Mouse (Mus musculus) forebrain, embryonic 15.5 days (tissue): ENCODE results near the gene B3galt2. TPM values are rescaled to one million over a fixed set of nuclear protein-coding genes. Genes with fewer than 3 reads are reported as not detected.

ENCODE experiments used
- ATAC-seq: fragments of 200-750 bp; cut with Nextera tagmentation; replicated peaks from 2 replicates; pipeline ENCODE4 v1.8.0; 2017; ENCODE audit warnings: mild to moderate bottlenecking, moderate TSS enrichment, moderate library complexity
- H3K27ac ChIP-seq: fragments of 300-500 bp; sonication (generic); replicated peaks from 2 replicates; pipeline ENCODE4 v1.5.1; 2015; ENCODE audit warnings: mild to moderate bottlenecking, inconsistent platforms
- H3K27me3 ChIP-seq: fragments of 300-500 bp; sonication (generic); 2 replicates; pipeline ENCODE4 v1.6.1; 2015; ENCODE audit warnings: inconsistent platforms
- H3K36me3 ChIP-seq: fragments of 300-500 bp; sonication (generic); 2 replicates; pipeline ENCODE4 v1.6.1; 2015; ENCODE audit warnings: mild to moderate bottlenecking, inconsistent platforms
- H3K4me1 ChIP-seq: fragments of 300-500 bp; sonication (generic); 2 replicates; pipeline ENCODE4 v1.6.1; 2015; ENCODE audit warnings: inconsistent platforms
- H3K4me2 ChIP-seq: fragments of 300-500 bp; sonication (generic); replicated peaks from 2 replicates; pipeline ENCODE4 v1.6.1; 2015; ENCODE audit warnings: mild to moderate bottlenecking, inconsistent platforms
- H3K4me3 ChIP-seq: fragments of 300-500 bp; sonication (generic); 2 replicates; pipeline ENCODE4 v1.5.1; 2015; ENCODE audit warnings: mild to moderate bottlenecking, inconsistent platforms
- H3K9ac ChIP-seq: fragments of 300-500 bp; sonication (generic); replicated peaks from 2 replicates; pipeline ENCODE4 v1.6.1; 2015; ENCODE audit warnings: mild to moderate bottlenecking, inconsistent platforms
- H3K9me3 ChIP-seq: fragments of 300-500 bp; sonication (generic); 2 replicates; pipeline ENCODE4 v1.6.1; 2016; ENCODE audit warnings: inconsistent platforms
- WGBS: fragments of 180-500 bp; shearing (Covaris S2); methylation state at CpG from one replicate; pipeline ENCODE4 v1.1.7; 2015; ENCODE audit warnings: mixed read lengths; 5-methylcytosine and 5-hydroxymethylcytosine counted together
- polyA plus RNA-seq: library from polyadenylated mRNA; unstranded; fragments of >200 nt; fragmentation: Nextera tagmentation; extraction: Ambion mirVana; gene quantifications from 2 replicates; pipeline ENCODE4 v1.2.1, GENCODE M21; 2015

Gene B3galt2
- 6.8 and 7.6 TPM in 2 replicates for polyA plus RNA-seq

GRCm38 (mm10) chr1:143640650-143641407 is at the start of gene B3galt2:
B3galt2 (plus strand) TSS chr1:143640664.
- peak within 1 kb of the TSS; percentile 60 for H3K4me3 ChIP-seq
- peak within 1 kb of the TSS; percentile 98 for H3K27ac ChIP-seq
- H3K9ac ChIP-seq, result peak within 1 kb of the TSS; percentile 77
- H3K27me3 ChIP-seq, result no peaks in the 10 kb centered on the region
- no peaks in the 10 kb centered on the region for H3K36me3 ChIP-seq
- H3K4me1 ChIP-seq, result peaks cover 6% of the 10 kb centered on the region; the same call in 1 of the 2 replicates
- no peaks in the 10 kb centered on the region for H3K9me3 ChIP-seq
- H3K4me2 ChIP-seq, result peak within 1 kb of the TSS; percentile 52
- ATAC-seq, result peak; percentile 94
- 7% methylated on average over 15 of the region's 15 CpGs for WGBS

- Histone ChIP-seq H3K4me1 (no peaks in the 10 kb centered on the region), H3K36me3 (no peaks in the 10 kb centered on the region), H3K4me2 (no peak overlapping the region), H3K4me3 (no peak overlapping the region), H3K27me3 (no peaks in the 10 kb centered on the region), H3K9ac (no peak overlapping the region), H3K27ac (no peak overlapping the region), H3K9me3 (no peaks in the 10 kb centered on the region)
- no peak for ATAC-seq
- WGBS, result 92% methylated on average over 2 of the region's 2 CpGs
Observed at GRCm38 (mm10) chr1:143596864-143597263, 43.6 kb upstream of the B3galt2 start.

GRCm38 (mm10) chr1:143608911-143609310 is 31.6 kb upstream of the B3galt2 start:
- Histone ChIP-seq H3K36me3 (peaks cover 4% of the 10 kb centered on the region), H3K27ac (no peak overlapping the region), H3K4me1 (no peaks in the 10 kb centered on the region), H3K27me3 (no peaks in the 10 kb centered on the region), H3K4me2 (no peak overlapping the region), H3K4me3 (no peak overlapping the region), H3K9me3 (no peaks in the 10 kb centered on the region), H3K9ac (no peak overlapping the region)
- 83% methylated on average over 2 of the region's 2 CpGs for WGBS
- ATAC-seq, result no peak

- Histone ChIP-seq H3K4me1 (no peaks in the 10 kb centered on the region), H3K4me2 (no peak overlapping the region), H3K27me3 (no peaks in the 10 kb centered on the region), H3K9ac (no peak overlapping the region), H3K36me3 (peaks cover 14% of the 10 kb centered on the region), H3K27ac (no peak overlapping the region), H3K9me3 (no peaks in the 10 kb centered on the region), H3K4me3 (no peak overlapping the region)
- ATAC-seq, result no peak
- WGBS, result 89% methylated on average over 2 of the region's 2 CpGs
Observed at GRCm38 (mm10) chr1:143612901-143613300, 27.6 kb upstream of the B3galt2 start.

GRCm38 (mm10) chr1:143619760-143620159 is 20.7 kb upstream of the B3galt2 start:
- peaks cover 12% of the 10 kb centered on the region for H3K36me3 ChIP-seq
- H3K4me3 ChIP-seq, result no peak overlapping the region
- no peaks in the 10 kb centered on the region for H3K27me3 ChIP-seq
- H3K4me2 ChIP-seq, result no peak overlapping the region
- no peak overlapping the region for H3K9ac ChIP-seq
- ATAC-seq, result no peak; the same call in 1 of the 2 replicates
- no peak overlapping the region for H3K27ac ChIP-seq
- WGBS, result 5% methylated on average over 2 of the region's 2 CpGs
- no peaks in the 10 kb centered on the region for H3K4me1 ChIP-seq
- no peaks in the 10 kb centered on the region for H3K9me3 ChIP-seq

- Histone ChIP-seq H3K27me3 (no peaks in the 10 kb centered on the region), H3K9ac (no peak overlapping the region), H3K4me1 (no peaks in the 10 kb centered on the region), H3K27ac (no peak overlapping the region), H3K4me2 (no peak overlapping the region), H3K36me3 (peaks cover 17% of the 10 kb centered on the region), H3K9me3 (no peaks in the 10 kb centered on the region), H3K4me3 (no peak overlapping the region)
- ATAC-seq, result no peak
Observed at GRCm38 (mm10) chr1:143621930-143622329, 18.5 kb upstream of the B3galt2 start.

GRCm38 (mm10) chr1:143622634-143623033 is 17.8 kb upstream of the B3galt2 start:
- no peak overlapping the region for H3K4me3 ChIP-seq

GRCm38 (mm10) chr1:143631337-143631736 is 9.1 kb upstream of the B3galt2 start:
- peaks cover 1% of the 10 kb centered on the region for H3K36me3 ChIP-seq
- H3K9ac ChIP-seq, result no peak overlapping the region
- ATAC-seq, result no peak
- H3K4me1 ChIP-seq, result no peaks in the 10 kb centered on the region
- no peak overlapping the region for H3K27ac ChIP-seq
- no peaks in the 10 kb centered on the region for H3K27me3 ChIP-seq
- no peak overlapping the region for H3K4me3 ChIP-seq
- H3K4me2 ChIP-seq, result no peak overlapping the region
- 74% methylated on average over 7 of the region's 7 CpGs for WGBS
- H3K9me3 ChIP-seq, result no peaks in the 10 kb centered on the region

More at GRCm38 (mm10) chr1:143622634-143623033, 17.8 kb upstream of the B3galt2 start:
- Histone ChIP-seq H3K4me2 (no peak overlapping the region), H3K9me3 (no peaks in the 10 kb centered on the region), H3K27ac (no peak overlapping the region), H3K4me1 (no peaks in the 10 kb centered on the region), H3K9ac (no peak overlapping the region), H3K36me3 (peaks cover 14% of the 10 kb centered on the region), H3K27me3 (no peaks in the 10 kb centered on the region)
- ATAC-seq, result no peak
- WGBS, result 98% methylated on average over 1 of the region's 1 CpGs

- H3K9me3 ChIP-seq, result no peaks in the 10 kb centered on the region
- no peak overlapping the region for H3K4me3 ChIP-seq
- ATAC-seq, result no peak
- no peaks in the 10 kb centered on the region for H3K27me3 ChIP-seq
- no peaks in the 10 kb centered on the region for H3K4me1 ChIP-seq
- H3K9ac ChIP-seq, result no peak overlapping the region
- H3K27ac ChIP-seq, result no peak overlapping the region
- no peak overlapping the region for H3K4me2 ChIP-seq
- 78% methylated on average over 1 of the region's 1 CpGs for WGBS
- no peaks in the 10 kb centered on the region for H3K36me3 ChIP-seq
Observed at GRCm38 (mm10) chr1:143632361-143632760, 8.1 kb upstream of the B3galt2 start.

- Histone ChIP-seq H3K4me1 (no peaks in the 10 kb centered on the region), H3K27me3 (no peaks in the 10 kb centered on the region), H3K9ac (no peak overlapping the region), H3K4me3 (no peak overlapping the region), H3K4me2 (no peak overlapping the region), H3K27ac (no peak overlapping the region), H3K9me3 (no peaks in the 10 kb centered on the region), H3K36me3 (no peaks in the 10 kb centered on the region)
- 78% methylated on average over 2 of the region's 2 CpGs for WGBS
- ATAC-seq, result no peak
Observed at GRCm38 (mm10) chr1:143632854-143633587, 7.4 kb upstream of the B3galt2 start.

GRCm38 (mm10) chr1:143644221-143644620 is 3.8 kb downstream of the B3galt2 start:
- peak overlapping the region; percentile 29 for H3K4me3 ChIP-seq
- no peaks in the 10 kb centered on the region for H3K9me3 ChIP-seq
- H3K36me3 ChIP-seq, result 0 out of 2 replicates have a peak, but pooled peaks cover 5% of the 10 kb centered on the region
- peaks cover 11% of the 10 kb centered on the region; the same call in 1 of the 2 replicates for H3K4me1 ChIP-seq
- H3K9ac ChIP-seq, result no peak overlapping the region
- 95% methylated on average over 2 of the region's 2 CpGs for WGBS
- peak; percentile 52 for ATAC-seq
- H3K4me2 ChIP-seq, result peak overlapping the region; percentile 27; the same call in 1 of the 2 replicates
- no peak overlapping the region for H3K27ac ChIP-seq
- no peaks in the 10 kb centered on the region for H3K27me3 ChIP-seq

- no peak for ATAC-seq
- WGBS, result 61% methylated on average over 4 of the region's 4 CpGs
- H3K27me3 ChIP-seq, result no peaks in the 10 kb centered on the region
- peaks cover 11% of the 10 kb centered on the region; the same call in 1 of the 2 replicates for H3K36me3 ChIP-seq
- peak overlapping the region; percentile 19 for H3K4me2 ChIP-seq
- 0 out of 2 replicates have a peak overlapping the region, but pooled peaks have one; percentile 26 for H3K9ac ChIP-seq
- H3K4me3 ChIP-seq, result peak overlapping the region; percentile 16
- H3K9me3 ChIP-seq, result no peaks in the 10 kb centered on the region
- peaks cover 8% of the 10 kb centered on the region; the same call in 1 of the 2 replicates for H3K4me1 ChIP-seq
- no peak overlapping the region for H3K27ac ChIP-seq
Observed at GRCm38 (mm10) chr1:143645386-143645785, 4.9 kb downstream of the B3galt2 start.
